Mouse (Mus musculus) G1E (cell line): ENCODE results near the gene Ccdc154.

Experiments
- CTCF ChIP-seq: IDR thresholded peaks from 2 replicates; pipeline ENCODE4 v1.5.1; 2012; ENCODE audit warnings: low read depth, low read length, inconsistent platforms, mixed read lengths
- GATA1 ChIP-seq: IDR thresholded peaks from 2 replicates; pipeline ENCODE4 v1.6.1; 2012; ENCODE audit warnings: borderline replicate concordance, low read length, inconsistent platforms, mixed read lengths
- POLR2AphosphoS5 ChIP-seq: IDR thresholded peaks from 2 replicates; pipeline ENCODE4 v1.6.1; 2012; ENCODE audit warnings: low read depth, low read length, inconsistent platforms; ENCODE audit not compliant: insufficient replicate concordance

- no peak for TF ChIP-seq CTCF
- TF ChIP-seq POLR2AphosphoS5 = no peak
- TF ChIP-seq GATA1 = no peak
Measured at GRCm38 (mm10) chr17:25164770-25165169, 2.5 kb downstream of the Ccdc154 start.
